Mouse (Mus musculus): ENCODE measurements around the gene Dnajc6. TPM values are rescaled to one million over a fixed set of nuclear protein-coding genes. Genes with fewer than 3 reads are reported as not detected.

Dnajc6 gene
- 66.1 and 68.1 TPM in 2 replicates for polyA plus RNA-seq (2015; fragmentation: Nextera tagmentation; extraction: Ambion mirVana)

DNA sequence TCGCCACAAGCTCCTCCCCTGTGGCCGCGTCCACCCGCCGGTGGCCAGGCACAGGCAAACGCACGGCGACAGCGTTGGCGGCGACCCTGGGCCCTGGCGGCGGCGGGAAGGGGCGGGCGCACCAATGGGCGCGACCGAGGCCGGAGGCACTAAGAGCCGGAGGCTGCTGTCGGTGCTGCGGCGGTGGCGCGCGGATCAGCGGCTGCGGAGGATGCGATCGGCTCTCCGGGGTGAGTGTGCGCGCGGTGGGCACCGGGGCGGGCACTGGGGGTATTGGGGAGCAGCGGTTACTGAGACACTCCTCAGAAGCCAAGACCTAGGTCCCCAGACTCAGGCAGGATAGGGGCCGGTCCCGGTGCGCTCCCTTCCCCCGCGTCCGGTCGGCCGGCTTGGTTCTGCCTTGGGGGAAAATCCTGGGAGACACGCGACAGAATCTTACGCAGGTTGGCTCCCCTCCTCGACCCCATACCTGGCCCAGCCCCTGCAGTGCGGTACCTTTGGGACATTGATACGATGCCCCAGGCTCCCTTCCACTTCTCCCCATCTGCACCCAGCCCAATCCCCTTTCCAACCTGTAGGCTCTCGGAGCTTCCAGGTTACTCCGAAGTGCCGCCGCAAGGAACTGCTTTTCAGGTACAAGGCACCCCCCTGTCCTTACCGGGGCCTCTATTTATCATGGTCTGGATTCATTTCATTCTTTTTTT, at the start of gene Dnajc6:
Dnajc6 (plus strand) TSS at position 115 of the 704 bp plus-strand sequence.
- 0 out of 2 replicates have a peak, but pooled peaks cover 4% of the 10 kb centered on the region for H3K4me1 ChIP-seq (ENCODE audit: control insufficient read depth, insufficient read depth, low read depth, low read length)
- no peaks in the 10 kb centered on the region for H3K9me3 ChIP-seq (ENCODE audit: control insufficient read depth, low read length)
- peak; percentile 72 for ATAC-seq
- H3K36me3 ChIP-seq (ENCODE audit: control insufficient read depth, insufficient read depth, low read length): no peaks in the 10 kb centered on the region
- H3K4me3 ChIP-seq (ENCODE audit: low read length): peak within 1 kb of the TSS; percentile 76
- peaks cover 4% of the 10 kb centered on the region; the same call in 1 of the 2 replicates for H3K27me3 ChIP-seq (replicated peaks; ENCODE audit: control insufficient read depth, insufficient read depth, low read length)
- H3K9ac ChIP-seq (ENCODE audit: low read depth, low read length): peak within 1 kb of the TSS; percentile 80
- H3K4me2 ChIP-seq (ENCODE audit: low read length): peak within 1 kb of the TSS; percentile 91
- WGBS: under 1% methylated on average over 25 of the region's 57 CpGs
- H3K27ac ChIP-seq (ENCODE audit: low read depth, low read length): no peak within 1 kb of the TSS; the same call in 1 of the 2 replicates

- ATAC-seq: no peak
- 90% methylated on average over 8 of the region's 8 CpGs for WGBS
- Histone ChIP-seq H3K4me3 (ENCODE audit: low read length) (no peak overlapping the region), H3K9ac (ENCODE audit: low read depth, low read length) (no peak overlapping the region), H3K27me3 (replicated peaks; ENCODE audit: control insufficient read depth, insufficient read depth, low read length) (no peaks in the 10 kb centered on the region), H3K27ac (ENCODE audit: low read depth, low read length) (no peak overlapping the region), H3K9me3 (ENCODE audit: control insufficient read depth, low read length) (no peaks in the 10 kb centered on the region), H3K36me3 (ENCODE audit: control insufficient read depth, insufficient read depth, low read length) (no peaks in the 10 kb centered on the region), H3K4me2 (ENCODE audit: low read length) (no peak overlapping the region), H3K4me1 (ENCODE audit: control insufficient read depth, insufficient read depth, low read depth, low read length) (no peaks in the 10 kb centered on the region)
Measured at GRCm38 (mm10) chr4:101448701-101449100, 47.7 kb upstream of the Dnajc6 start.

DNA sequence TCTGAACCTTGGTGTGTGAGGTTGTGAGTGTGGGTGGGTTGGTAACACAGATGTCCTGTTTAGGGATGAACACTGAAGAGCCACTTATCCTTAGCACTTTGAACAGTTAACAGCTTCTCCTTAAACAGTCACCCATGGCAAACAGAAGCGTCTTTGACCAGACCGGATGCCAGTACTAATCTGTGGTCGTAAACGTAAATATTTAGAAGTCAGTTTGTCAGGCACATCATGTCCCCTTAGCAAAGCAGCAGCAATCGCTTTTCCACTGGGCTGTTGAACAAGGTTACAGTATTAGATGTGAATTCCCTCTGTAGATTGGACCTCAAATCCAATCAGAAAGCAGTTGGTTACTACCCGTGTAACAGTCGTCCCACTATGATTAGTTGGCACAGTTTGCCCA, 47.1 kb upstream of the Dnajc6 start:
- 88% methylated on average over 7 of the region's 7 CpGs for WGBS
- ATAC-seq: no peak

DNA sequence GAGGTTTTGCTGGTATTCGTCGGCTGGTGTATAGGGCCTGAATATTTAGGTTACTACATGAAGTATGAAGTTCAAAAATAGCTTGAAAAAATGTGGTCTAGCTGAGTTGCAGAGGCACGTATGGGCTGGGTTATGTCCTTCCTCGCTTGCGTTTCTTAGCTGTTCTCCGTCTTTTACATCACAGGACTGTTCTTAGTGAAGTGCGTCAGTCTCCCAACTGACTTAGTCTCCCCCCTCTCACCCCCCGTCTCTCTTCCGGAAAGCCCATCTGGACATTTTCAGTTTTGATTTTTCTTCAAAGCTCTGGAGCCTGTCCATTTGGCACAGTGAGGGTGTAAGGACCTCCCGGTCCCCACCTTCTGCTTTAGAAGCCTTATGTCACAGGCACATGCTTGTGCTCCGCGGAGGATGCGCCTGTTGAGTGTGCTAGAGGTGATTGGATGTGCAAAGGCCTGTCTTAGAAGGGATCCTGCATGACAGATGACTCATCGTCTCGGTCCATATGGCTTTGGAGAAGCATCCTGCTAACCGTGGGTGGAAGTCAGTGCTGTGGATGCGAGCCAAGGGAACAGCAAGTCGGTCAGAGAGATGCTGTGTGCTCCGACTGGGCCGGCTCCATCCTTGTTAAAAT, 46.2 kb upstream of the Dnajc6 start:
- no peaks in the 10 kb centered on the region for H3K9me3 ChIP-seq (ENCODE audit: control insufficient read depth, low read length)
- no peaks in the 10 kb centered on the region for H3K4me1 ChIP-seq (ENCODE audit: control insufficient read depth, insufficient read depth, low read depth, low read length)
- H3K27me3 ChIP-seq (replicated peaks; ENCODE audit: control insufficient read depth, insufficient read depth, low read length): no peaks in the 10 kb centered on the region
- H3K4me2 ChIP-seq (ENCODE audit: low read length): no peak overlapping the region
- peak; percentile 94 for ATAC-seq
- no peaks in the 10 kb centered on the region for H3K36me3 ChIP-seq (ENCODE audit: control insufficient read depth, insufficient read depth, low read length)
- no peak overlapping the region for H3K27ac ChIP-seq (ENCODE audit: low read depth, low read length)
- H3K4me3 ChIP-seq (ENCODE audit: low read length): no peak overlapping the region
- H3K9ac ChIP-seq (ENCODE audit: low read depth, low read length): no peak overlapping the region
- WGBS: 83% methylated on average over 20 of the region's 20 CpGs

More for the DNA sequence above, 47.1 kb upstream of the Dnajc6 start:
- H3K27me3 ChIP-seq (replicated peaks; ENCODE audit: control insufficient read depth, insufficient read depth, low read length): no peaks in the 10 kb centered on the region
- no peak overlapping the region for H3K9ac ChIP-seq (ENCODE audit: low read depth, low read length)
- no peak overlapping the region for H3K4me2 ChIP-seq (ENCODE audit: low read length)
- no peak overlapping the region for H3K4me3 ChIP-seq (ENCODE audit: low read length)
- H3K36me3 ChIP-seq (ENCODE audit: control insufficient read depth, insufficient read depth, low read length): no peaks in the 10 kb centered on the region
- H3K9me3 ChIP-seq (ENCODE audit: control insufficient read depth, low read length): no peaks in the 10 kb centered on the region
- no peak overlapping the region for H3K27ac ChIP-seq (ENCODE audit: low read depth, low read length)
- no peaks in the 10 kb centered on the region for H3K4me1 ChIP-seq (ENCODE audit: control insufficient read depth, insufficient read depth, low read depth, low read length)

GRCm38 (mm10) chr4:101451089-101451488, 45.4 kb upstream of the Dnajc6 start:
- H3K27me3 ChIP-seq (replicated peaks; ENCODE audit: control insufficient read depth, insufficient read depth, low read length): no peaks in the 10 kb centered on the region
- no peaks in the 10 kb centered on the region for H3K4me1 ChIP-seq (ENCODE audit: control insufficient read depth, insufficient read depth, low read depth, low read length)
- WGBS: 70% methylated on average over 4 of the region's 4 CpGs
- no peak for ATAC-seq
- H3K36me3 ChIP-seq (ENCODE audit: control insufficient read depth, insufficient read depth, low read length): no peaks in the 10 kb centered on the region
- no peak overlapping the region for H3K9ac ChIP-seq (ENCODE audit: low read depth, low read length)
- no peak overlapping the region for H3K4me2 ChIP-seq (ENCODE audit: low read length)
- H3K9me3 ChIP-seq (ENCODE audit: control insufficient read depth, low read length): no peaks in the 10 kb centered on the region
- H3K27ac ChIP-seq (ENCODE audit: low read depth, low read length): no peak overlapping the region; the same call in 1 of the 2 replicates
- no peak overlapping the region for H3K4me3 ChIP-seq (ENCODE audit: low read length)

DNA sequence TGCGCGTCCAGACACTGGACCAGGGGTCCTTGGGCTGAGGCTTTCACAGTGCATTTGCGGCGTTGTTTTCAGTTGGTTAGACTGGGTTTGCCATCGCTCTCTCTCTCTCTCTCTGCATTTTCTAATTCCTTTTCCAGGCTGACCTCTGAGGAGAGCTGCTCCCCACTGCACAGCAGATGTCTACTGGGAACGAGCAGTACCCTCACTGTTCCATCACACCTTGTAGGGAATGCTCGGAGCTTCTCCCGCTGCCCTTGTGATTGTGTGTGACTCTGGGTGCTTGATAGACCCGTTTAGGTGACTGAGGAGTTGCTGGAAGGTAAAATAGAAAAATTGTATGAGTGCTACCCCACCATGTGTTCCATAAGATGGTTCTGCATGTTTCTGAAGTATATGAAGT, 43.6 kb upstream of the Dnajc6 start:
- Histone ChIP-seq H3K27ac (ENCODE audit: low read depth, low read length) (no peak overlapping the region), H3K4me1 (ENCODE audit: control insufficient read depth, insufficient read depth, low read depth, low read length) (no peaks in the 10 kb centered on the region), H3K36me3 (ENCODE audit: control insufficient read depth, insufficient read depth, low read length) (no peaks in the 10 kb centered on the region), H3K9me3 (ENCODE audit: control insufficient read depth, low read length) (no peaks in the 10 kb centered on the region), H3K27me3 (replicated peaks; ENCODE audit: control insufficient read depth, insufficient read depth, low read length) (no peaks in the 10 kb centered on the region), H3K4me3 (ENCODE audit: low read length) (no peak overlapping the region), H3K4me2 (ENCODE audit: low read length) (no peak overlapping the region), H3K9ac (ENCODE audit: low read depth, low read length) (no peak overlapping the region)
- 89% methylated on average over 9 of the region's 9 CpGs for WGBS
- ATAC-seq: no peak

DNA sequence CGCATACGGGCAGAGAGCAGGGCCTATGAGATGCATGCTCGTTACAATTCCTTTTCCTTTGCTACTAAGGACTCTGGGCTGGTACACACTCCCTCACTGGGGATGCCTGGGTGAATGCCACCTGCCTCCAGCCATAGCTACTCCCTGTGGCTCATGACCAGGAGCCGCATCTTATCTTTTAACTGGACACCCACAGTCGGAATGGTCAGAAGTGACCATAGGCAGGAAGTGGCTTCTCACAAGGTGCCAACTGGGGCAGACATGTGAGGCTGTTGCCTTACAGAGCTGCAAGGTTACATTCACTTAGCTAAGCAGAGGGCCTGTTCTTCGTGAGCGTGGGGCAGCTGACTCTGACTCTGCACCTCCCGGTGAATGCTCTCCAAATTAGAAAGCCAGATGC, 39.3 kb upstream of the Dnajc6 start:
- Histone ChIP-seq H3K27me3 (replicated peaks; ENCODE audit: control insufficient read depth, insufficient read depth, low read length) (no peaks in the 10 kb centered on the region), H3K4me1 (ENCODE audit: control insufficient read depth, insufficient read depth, low read depth, low read length) (no peaks in the 10 kb centered on the region), H3K4me3 (ENCODE audit: low read length) (no peak overlapping the region), H3K4me2 (ENCODE audit: low read length) (no peak overlapping the region), H3K27ac (ENCODE audit: low read depth, low read length) (no peak overlapping the region), H3K9ac (ENCODE audit: low read depth, low read length) (no peak overlapping the region), H3K36me3 (ENCODE audit: control insufficient read depth, insufficient read depth, low read length) (no peaks in the 10 kb centered on the region), H3K9me3 (ENCODE audit: control insufficient read depth, low read length) (no peaks in the 10 kb centered on the region)
- ATAC-seq: no peak
- 92% methylated on average over 8 of the region's 8 CpGs for WGBS

- Histone ChIP-seq H3K9ac (ENCODE audit: low read depth, low read length) (no peak overlapping the region), H3K36me3 (ENCODE audit: control insufficient read depth, insufficient read depth, low read length) (no peaks in the 10 kb centered on the region), H3K4me1 (ENCODE audit: control insufficient read depth, insufficient read depth, low read depth, low read length) (no peaks in the 10 kb centered on the region), H3K27ac (ENCODE audit: low read depth, low read length) (no peak overlapping the region), H3K4me3 (ENCODE audit: low read length) (no peak overlapping the region), H3K4me2 (ENCODE audit: low read length) (no peak overlapping the region), H3K9me3 (ENCODE audit: control insufficient read depth, low read length) (no peaks in the 10 kb centered on the region), H3K27me3 (replicated peaks; ENCODE audit: control insufficient read depth, insufficient read depth, low read length) (no peaks in the 10 kb centered on the region)
- 50% methylated on average over 2 of the region's 2 CpGs for WGBS
- peak; percentile 50; the same call in 1 of the 2 replicates for ATAC-seq
Measured at GRCm38 (mm10) chr4:101458341-101458740, 38.1 kb upstream of the Dnajc6 start.

DNA sequence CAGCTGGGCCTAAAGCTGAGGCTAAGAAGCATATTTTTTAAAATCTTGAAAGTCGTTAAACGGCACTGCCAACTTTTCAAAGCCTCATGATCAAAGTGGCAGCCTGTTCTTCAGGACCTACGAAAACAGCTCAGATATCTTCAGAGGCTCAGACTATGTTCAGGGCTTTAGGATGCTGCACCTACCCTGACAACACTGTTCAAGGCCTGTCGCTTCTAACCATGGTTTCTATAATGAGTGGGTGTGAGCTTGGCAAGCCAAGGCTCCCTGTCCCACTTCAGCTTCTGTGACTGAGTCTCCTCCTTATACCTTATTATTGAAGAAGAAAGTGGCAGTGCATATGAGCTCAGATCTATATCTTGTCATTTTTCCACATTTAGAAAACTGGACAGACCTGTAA, 37.1 kb upstream of the Dnajc6 start:
- no peak overlapping the region for H3K27ac ChIP-seq (ENCODE audit: low read depth, low read length)
- no peaks in the 10 kb centered on the region for H3K4me1 ChIP-seq (ENCODE audit: control insufficient read depth, insufficient read depth, low read depth, low read length)
- H3K9ac ChIP-seq (ENCODE audit: low read depth, low read length): no peak overlapping the region
- H3K9me3 ChIP-seq (ENCODE audit: control insufficient read depth, low read length): no peaks in the 10 kb centered on the region
- H3K4me3 ChIP-seq (ENCODE audit: low read length): no peak overlapping the region
- H3K36me3 ChIP-seq (ENCODE audit: control insufficient read depth, insufficient read depth, low read length): no peaks in the 10 kb centered on the region
- WGBS: 94% methylated on average over 4 of the region's 4 CpGs
- ATAC-seq: no peak
- no peaks in the 10 kb centered on the region for H3K27me3 ChIP-seq (replicated peaks; ENCODE audit: control insufficient read depth, insufficient read depth, low read length)
- H3K4me2 ChIP-seq (ENCODE audit: low read length): no peak overlapping the region

Data from hindbrain, embryonic 16.5 days (tissue).